Mouse (Mus musculus): ENCODE data around the gene Lrba. TPM values are rescaled to one million over a fixed set of nuclear protein-coding genes. Genes with fewer than 3 reads are reported as not detected.

Gene Lrba
- polyA plus RNA-seq, 1 experiment from 2014 or later = 7.0 TPM

DNA sequence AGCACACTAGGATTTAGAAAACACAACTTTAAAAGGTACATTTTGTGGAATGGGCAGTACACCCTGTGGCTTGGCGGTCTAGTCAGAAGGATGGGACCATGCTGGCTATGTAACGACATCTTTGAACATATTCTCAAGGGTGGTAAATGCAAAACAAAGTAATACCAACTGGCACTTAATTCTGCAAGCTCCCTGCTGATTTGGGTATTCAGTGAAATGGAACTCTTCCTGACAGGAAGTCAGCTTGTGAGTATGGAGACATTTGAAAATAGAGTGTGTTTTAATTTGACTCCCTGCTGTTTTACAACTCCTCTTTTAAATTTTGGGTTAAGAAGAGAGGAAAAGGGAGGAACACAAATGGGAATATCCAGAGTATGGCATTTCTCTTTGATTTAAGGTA, 158.1 kb downstream of the Lrba start:
- Histone ChIP-seq H3K27ac (no peak overlapping the region), H3K9me3 (no peaks in the 10 kb centered on the region), H3K4me2 (replicated peaks) (no peak overlapping the region), H3K4me1 (replicated peaks) (no peaks in the 10 kb centered on the region), H3K27me3 (no peaks in the 10 kb centered on the region), H3K4me3 (replicated peaks) (no peak overlapping the region), H3K9ac (replicated peaks) (no peak overlapping the region), H3K36me3 (no peaks in the 10 kb centered on the region)
- ATAC-seq = no peak
- WGBS = 27% methylated on average over 2 of the region's 2 CpGs

DNA sequence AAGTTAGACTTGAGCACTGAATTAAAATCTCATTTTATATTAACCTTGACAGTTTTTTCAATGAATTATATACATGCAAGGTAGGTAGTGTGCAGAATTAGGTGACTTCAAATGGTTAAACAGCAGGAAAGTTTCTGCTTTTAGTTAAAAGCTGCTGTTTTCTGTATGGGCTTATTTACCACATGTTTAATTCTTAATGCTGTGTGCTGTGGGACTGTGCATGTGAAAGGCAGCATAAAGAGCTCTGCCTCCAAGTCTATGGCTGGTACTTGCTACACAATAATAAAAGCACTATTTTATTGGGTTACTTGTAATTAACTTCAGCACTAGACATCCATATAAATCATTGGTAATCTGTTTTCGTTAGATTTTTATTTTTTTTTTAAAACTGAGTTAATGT, 160.6 kb downstream of the Lrba start:
- no peak for ATAC-seq
- Histone ChIP-seq H3K27me3 (no peaks in the 10 kb centered on the region), H3K36me3 (no peaks in the 10 kb centered on the region), H3K9me3 (no peaks in the 10 kb centered on the region), H3K4me1 (replicated peaks) (no peaks in the 10 kb centered on the region), H3K27ac (no peak overlapping the region), H3K4me2 (replicated peaks) (no peak overlapping the region), H3K4me3 (replicated peaks) (no peak overlapping the region), H3K9ac (replicated peaks) (no peak overlapping the region)
- 95% methylated on average over 1 of the region's 1 CpGs for WGBS

DNA sequence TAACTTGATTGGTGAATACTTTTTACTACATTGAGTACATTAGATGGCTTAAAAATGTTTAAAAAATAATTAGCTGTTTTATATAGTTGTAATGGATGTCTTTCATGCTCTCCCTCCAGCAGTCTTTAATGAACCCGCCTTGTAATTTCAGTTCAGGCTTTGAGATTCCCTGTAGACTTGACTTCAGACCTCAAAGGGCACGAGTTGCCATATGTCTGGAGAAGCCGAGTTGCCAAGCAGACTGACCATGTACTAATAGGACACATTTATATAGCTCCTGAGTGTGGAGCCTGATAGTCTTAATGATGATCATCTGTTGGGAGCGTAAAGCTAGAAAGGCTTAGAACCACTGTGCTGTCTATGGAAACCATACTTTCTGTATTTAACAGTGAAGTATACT, 161.8 kb downstream of the Lrba start:
- ATAC-seq = no peak
- no peak overlapping the region for H3K27ac ChIP-seq
- H3K27me3 ChIP-seq = no peaks in the 10 kb centered on the region
- H3K9me3 ChIP-seq = no peaks in the 10 kb centered on the region
- H3K4me3 ChIP-seq (replicated peaks) = no peak overlapping the region
- H3K4me2 ChIP-seq (replicated peaks) = no peak overlapping the region
- 75% methylated on average over 4 of the region's 4 CpGs for WGBS
- H3K36me3 ChIP-seq = no peaks in the 10 kb centered on the region
- H3K9ac ChIP-seq (replicated peaks) = no peak overlapping the region
- no peaks in the 10 kb centered on the region for H3K4me1 ChIP-seq (replicated peaks)

DNA sequence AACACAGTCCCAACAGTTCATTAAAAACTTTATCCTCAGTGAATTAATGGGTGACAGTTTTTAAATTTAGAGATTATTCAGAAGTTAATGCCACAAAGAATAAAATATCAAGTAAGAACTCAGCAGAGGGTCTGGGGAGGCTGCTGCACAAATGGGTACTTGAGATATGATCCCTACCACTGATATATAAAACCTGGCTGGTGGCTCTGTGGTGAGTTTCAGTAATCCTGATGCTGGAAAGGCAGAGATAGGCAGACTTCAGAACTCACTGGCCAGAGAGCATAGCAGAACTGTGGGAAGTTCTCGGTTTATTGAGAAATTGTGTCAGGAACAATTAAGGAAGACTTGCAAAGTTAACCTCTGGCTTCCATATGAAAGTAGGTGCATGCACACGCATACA, 199.3 kb downstream of the Lrba start:
- no peak for ATAC-seq
- Histone ChIP-seq H3K36me3 (no peaks in the 10 kb centered on the region), H3K4me1 (replicated peaks) (no peaks in the 10 kb centered on the region), H3K4me2 (replicated peaks) (no peak overlapping the region), H3K27ac (no peak overlapping the region), H3K9me3 (no peaks in the 10 kb centered on the region), H3K4me3 (replicated peaks) (no peak overlapping the region), H3K27me3 (no peaks in the 10 kb centered on the region), H3K9ac (replicated peaks) (no peak overlapping the region)
- 95% methylated on average over 2 of the region's 2 CpGs for WGBS

DNA sequence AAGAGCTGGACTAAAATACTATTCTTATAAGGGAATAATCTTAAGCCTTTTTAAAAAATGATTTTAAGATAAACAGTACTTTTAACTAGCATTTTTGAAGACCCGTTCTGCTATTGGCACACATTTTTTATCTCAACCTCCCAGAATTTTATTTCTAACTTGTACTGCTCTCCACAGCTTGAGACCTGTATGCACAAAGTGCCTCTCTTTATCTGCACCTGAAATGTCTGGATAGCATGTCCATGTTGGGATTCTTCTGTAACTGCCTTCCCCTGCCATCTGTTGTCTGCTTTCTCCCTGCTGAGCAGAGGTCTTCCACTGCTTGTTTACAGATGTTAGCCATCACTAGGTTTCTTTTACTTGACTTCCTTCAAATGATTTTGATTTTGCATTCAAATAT, 202.3 kb downstream of the Lrba start:
- ATAC-seq = no peak

DNA sequence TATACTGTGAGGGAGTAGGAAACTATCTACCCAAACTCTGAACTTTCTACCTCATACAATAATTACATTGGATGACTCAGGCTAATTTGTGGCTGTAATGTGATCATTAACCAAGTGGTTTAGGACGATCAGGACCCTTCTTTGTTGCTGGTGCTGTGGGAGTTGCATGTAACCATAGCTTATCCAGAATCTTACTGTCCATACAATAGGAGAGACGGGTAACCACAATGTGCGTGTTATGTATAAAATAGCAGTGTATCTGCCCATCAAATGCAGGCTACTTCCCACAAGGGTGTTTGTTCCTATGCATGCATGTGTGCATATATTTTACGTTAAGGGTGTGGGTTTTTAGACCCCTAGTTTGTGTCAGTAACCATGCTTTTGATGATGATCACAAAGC, 219.0 kb downstream of the Lrba start:
- peaks cover 14% of the 10 kb centered on the region for H3K4me1 ChIP-seq (replicated peaks)
- H3K4me3 ChIP-seq (replicated peaks) = no peak overlapping the region
- H3K9ac ChIP-seq (replicated peaks) = no peak overlapping the region
- no peaks in the 10 kb centered on the region for H3K9me3 ChIP-seq
- WGBS = 85% methylated on average over 4 of the region's 4 CpGs
- no peaks in the 10 kb centered on the region for H3K36me3 ChIP-seq
- H3K27ac ChIP-seq = no peak overlapping the region
- H3K4me2 ChIP-seq (replicated peaks) = no peak overlapping the region
- no peaks in the 10 kb centered on the region for H3K27me3 ChIP-seq
- ATAC-seq = no peak

More for the DNA sequence above, 202.3 kb downstream of the Lrba start:
- no peaks in the 10 kb centered on the region for H3K4me1 ChIP-seq (replicated peaks)
- H3K9me3 ChIP-seq = no peaks in the 10 kb centered on the region
- H3K36me3 ChIP-seq = no peaks in the 10 kb centered on the region
- no peak overlapping the region for H3K9ac ChIP-seq (replicated peaks)
- no peaks in the 10 kb centered on the region for H3K27me3 ChIP-seq
- WGBS = 93% methylated on average over 1 of the region's 1 CpGs
- no peak overlapping the region for H3K27ac ChIP-seq
- H3K4me3 ChIP-seq (replicated peaks) = no peak overlapping the region
- H3K4me2 ChIP-seq (replicated peaks) = no peak overlapping the region

DNA sequence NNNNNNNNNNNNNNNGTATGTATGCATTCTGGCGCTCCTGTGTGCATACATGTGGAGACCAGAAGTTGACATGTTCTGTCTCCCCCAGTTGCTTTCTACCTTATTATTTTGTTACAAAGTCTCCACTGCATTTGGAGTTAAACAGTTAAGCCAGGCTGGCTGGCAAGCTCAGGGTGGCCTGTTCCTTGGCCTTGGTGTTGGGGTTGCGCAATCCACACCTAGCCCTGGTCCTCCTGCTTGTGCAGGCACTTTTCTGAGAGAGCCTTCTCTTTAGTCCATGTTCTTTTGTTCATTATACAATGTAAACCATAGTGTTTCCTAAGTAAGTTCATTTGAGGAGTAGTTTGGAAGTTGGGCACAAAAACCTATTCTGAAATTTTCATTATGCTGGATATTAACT, 226.7 kb downstream of the Lrba start:
- Histone ChIP-seq H3K9me3 (no peaks in the 10 kb centered on the region), H3K27me3 (no peaks in the 10 kb centered on the region), H3K4me2 (replicated peaks) (no peak overlapping the region), H3K4me3 (replicated peaks) (no peak overlapping the region), H3K27ac (no peak overlapping the region), H3K9ac (replicated peaks) (no peak overlapping the region), H3K4me1 (replicated peaks) (peaks cover 24% of the 10 kb centered on the region), H3K36me3 (no peaks in the 10 kb centered on the region)
- no peak for ATAC-seq
- WGBS = 97% methylated on average over 2 of the region's 2 CpGs

DNA sequence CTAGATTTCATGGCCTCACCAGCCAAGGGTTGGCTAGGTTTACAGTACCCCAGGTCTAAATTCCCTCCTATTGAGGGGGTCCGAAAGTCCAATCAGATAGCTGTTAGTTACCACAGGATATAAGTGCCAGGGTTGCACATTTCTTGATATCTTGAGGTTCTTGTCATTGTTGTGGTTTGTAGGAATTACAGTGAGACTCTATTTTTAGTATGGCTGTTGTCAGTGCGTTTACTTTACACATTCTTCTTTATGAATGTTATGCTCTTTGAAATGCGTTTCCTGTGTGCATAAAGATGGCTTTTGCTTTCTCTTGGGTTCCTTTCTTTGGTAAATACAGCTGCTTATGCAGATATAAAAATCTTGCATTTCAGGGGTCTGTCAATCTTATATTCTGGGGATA, 237.1 kb downstream of the Lrba start:
- Histone ChIP-seq H3K4me2 (replicated peaks) (no peak overlapping the region), H3K36me3 (no peaks in the 10 kb centered on the region), H3K27ac (no peak overlapping the region), H3K27me3 (no peaks in the 10 kb centered on the region), H3K4me1 (replicated peaks) (no peaks in the 10 kb centered on the region), H3K4me3 (replicated peaks) (no peak overlapping the region), H3K9ac (replicated peaks) (no peak overlapping the region), H3K9me3 (no peaks in the 10 kb centered on the region)
- WGBS = 90% methylated on average over 3 of the region's 3 CpGs
- no peak for ATAC-seq

DNA sequence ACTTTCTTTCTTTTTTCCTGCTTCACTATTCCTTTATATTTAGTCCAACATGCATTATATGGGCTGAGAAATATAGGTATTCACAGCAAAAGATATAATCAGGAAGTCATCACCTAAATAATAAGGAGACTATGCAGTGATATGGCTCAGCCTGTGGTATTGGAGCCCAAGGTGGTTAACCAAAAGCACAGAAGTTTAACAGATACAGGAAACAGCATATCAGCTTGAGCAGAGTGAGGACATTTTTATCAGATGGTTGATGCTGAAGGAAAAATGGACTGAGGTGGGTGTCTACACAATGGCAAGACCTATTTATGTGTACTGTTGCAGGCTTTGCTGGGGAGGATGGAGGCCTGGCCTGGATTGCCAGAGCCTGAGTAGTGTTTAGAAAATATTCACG, 265.5 kb downstream of the Lrba start:
- Histone ChIP-seq H3K9ac (replicated peaks) (no peak overlapping the region), H3K4me3 (replicated peaks) (no peak overlapping the region), H3K27me3 (no peaks in the 10 kb centered on the region), H3K4me2 (replicated peaks) (no peak overlapping the region), H3K4me1 (replicated peaks) (no peaks in the 10 kb centered on the region), H3K27ac (no peak overlapping the region), H3K9me3 (no peaks in the 10 kb centered on the region), H3K36me3 (no peaks in the 10 kb centered on the region)
- ATAC-seq = no peak
- WGBS = 92% methylated on average over 1 of the region's 1 CpGs

DNA sequence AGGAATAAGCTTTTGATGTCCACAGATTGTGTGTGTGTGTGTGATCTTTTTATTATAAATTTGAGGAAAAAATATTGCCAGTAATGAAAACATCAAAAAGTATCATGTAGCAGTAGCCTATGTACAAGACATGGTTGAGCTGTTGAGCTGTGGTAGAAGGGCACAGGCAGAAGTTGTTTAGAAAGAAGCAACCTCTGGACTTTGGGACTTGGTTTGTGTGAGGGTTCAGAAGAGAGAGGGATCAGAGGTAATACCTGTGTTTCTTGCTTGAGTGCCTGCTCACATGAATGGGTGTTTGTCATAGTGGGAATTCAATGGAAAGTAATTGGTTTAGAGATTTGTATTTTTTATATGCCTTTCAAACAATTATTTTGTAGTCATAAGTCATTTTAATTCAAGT, 276.1 kb downstream of the Lrba start:
- H3K9me3 ChIP-seq = no peaks in the 10 kb centered on the region
- no peaks in the 10 kb centered on the region for H3K27me3 ChIP-seq
- no peak overlapping the region for H3K9ac ChIP-seq (replicated peaks)
- no peaks in the 10 kb centered on the region for H3K4me1 ChIP-seq (replicated peaks)
- ATAC-seq = no peak
- H3K4me3 ChIP-seq (replicated peaks) = no peak overlapping the region
- H3K36me3 ChIP-seq = no peaks in the 10 kb centered on the region
- no peak overlapping the region for H3K27ac ChIP-seq
- no peak overlapping the region for H3K4me2 ChIP-seq (replicated peaks)

DNA sequence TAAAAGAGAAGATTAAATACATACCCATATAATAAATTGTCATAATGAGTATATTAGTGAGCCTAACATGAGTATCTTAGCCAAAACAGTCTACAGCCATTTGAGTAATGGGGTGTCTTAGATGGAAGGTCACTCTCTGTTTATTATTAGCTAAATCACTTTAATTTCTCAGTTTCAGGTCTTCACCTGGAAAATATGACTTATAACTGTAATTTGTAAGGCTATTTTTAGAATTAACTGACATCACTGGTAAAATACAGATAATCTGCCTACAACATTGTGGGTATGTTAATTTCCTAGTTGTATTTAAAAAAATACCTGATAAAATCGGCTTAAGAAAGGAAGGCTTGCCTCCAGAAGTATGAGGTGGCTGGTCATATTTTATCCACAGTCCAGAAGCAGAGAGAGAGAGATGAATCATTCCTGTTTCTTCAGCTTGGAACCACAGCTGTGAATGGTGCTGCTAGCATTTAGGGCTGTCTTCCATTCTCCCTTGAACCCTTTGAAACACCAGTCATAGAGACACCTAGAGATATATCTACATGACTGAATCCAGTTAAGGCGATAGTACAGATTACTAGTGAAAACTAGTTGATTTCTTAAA, 294.1 kb downstream of the Lrba start:
- Histone ChIP-seq H3K36me3 (no peaks in the 10 kb centered on the region), H3K4me2 (replicated peaks) (no peak overlapping the region), H3K4me1 (replicated peaks) (0 out of 2 replicates have a peak, but pooled peaks cover 5% of the 10 kb centered on the region), H3K27ac (no peak overlapping the region), H3K4me3 (replicated peaks) (no peak overlapping the region), H3K9me3 (no peaks in the 10 kb centered on the region), H3K9ac (replicated peaks) (no peak overlapping the region), H3K27me3 (no peaks in the 10 kb centered on the region)
- 94% methylated on average over 2 of the region's 2 CpGs for WGBS
- no peak for ATAC-seq

DNA sequence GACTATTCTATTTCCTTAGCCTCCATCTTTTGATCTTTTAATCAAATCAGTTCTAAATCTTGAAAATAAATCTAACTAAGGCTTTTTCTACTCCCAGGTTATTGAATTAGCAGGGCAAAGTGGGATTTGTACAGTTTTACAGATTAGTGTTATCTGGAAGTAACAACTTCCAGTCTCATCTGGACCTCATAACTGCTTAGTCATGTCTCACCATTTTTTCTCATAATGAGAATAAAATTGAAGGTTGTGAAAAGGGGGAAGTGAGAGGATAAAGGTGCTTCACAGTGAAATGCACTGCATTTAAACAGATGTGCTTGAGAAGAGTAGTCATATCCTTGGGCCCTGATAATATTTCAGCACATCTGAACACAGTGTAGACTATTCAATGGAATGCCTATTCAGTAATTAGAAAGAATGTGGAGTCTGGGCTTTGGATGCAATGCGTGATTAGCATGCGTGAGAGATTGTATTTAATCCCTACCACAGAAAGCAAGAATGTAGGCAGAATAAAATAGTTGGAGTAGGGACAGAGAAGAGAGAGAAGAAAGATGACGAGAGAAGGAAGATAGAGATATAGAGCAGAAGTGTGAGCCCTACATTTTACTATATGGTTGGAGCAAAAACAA, 298.5 kb downstream of the Lrba start:
- Histone ChIP-seq H3K36me3 (no peaks in the 10 kb centered on the region), H3K27me3 (no peaks in the 10 kb centered on the region), H3K27ac (no peak overlapping the region), H3K9ac (replicated peaks) (no peak overlapping the region), H3K4me1 (replicated peaks) (0 out of 2 replicates have a peak, but pooled peaks cover 5% of the 10 kb centered on the region), H3K4me2 (replicated peaks) (no peak overlapping the region), H3K9me3 (no peaks in the 10 kb centered on the region), H3K4me3 (replicated peaks) (no peak overlapping the region)
- no peak for ATAC-seq
- 34% methylated on average over 3 of the region's 3 CpGs for WGBS
